Mouse (Mus musculus) G1E (cell line): ENCODE measurements around the gene Pnpla1. TPM values are rescaled to one million over a fixed set of nuclear protein-coding genes. Genes with fewer than 3 reads are reported as not detected.

ENCODE experiments used
- ATAC-seq: 2 replicates; pipeline ENCODE4 v1.8.0; 2016; ENCODE audit warnings: mild to moderate bottlenecking; ENCODE audit not compliant: insufficient number of reproducible peaks, poor library complexity, low FRiP score, severe bottlenecking; ENCODE audit errors: extremely low read depth
- DNase-seq: peaks from one replicate; pipeline ENCODE4 v3.0.0; 2012; ENCODE audit warnings: low spot score
- H3K27me3 ChIP-seq: 2 replicates; pipeline ENCODE4 v1.6.1; 2012; ENCODE audit warnings: mild to moderate bottlenecking, low read length, inconsistent platforms; ENCODE audit not compliant: insufficient read depth
- H3K36me3 ChIP-seq: replicated peaks from 2 replicates; pipeline ENCODE3; 2012; ENCODE audit warnings: mild to moderate bottlenecking, inconsistent platforms
- H3K4me1 ChIP-seq: 2 replicates; pipeline ENCODE4 v1.6.1; 2012; ENCODE audit warnings: low read depth, low read length, inconsistent platforms, mixed read lengths; ENCODE audit not compliant: insufficient read depth
- H3K4me3 ChIP-seq: 2 replicates; pipeline ENCODE4 v1.5.1; 2012; ENCODE audit warnings: low read depth, mild to moderate bottlenecking, inconsistent platforms, low read length, moderate library complexity, mixed read lengths
- H3K9me3 ChIP-seq: replicated peaks from 2 replicates; pipeline ENCODE4 v1.6.1; 2012; ENCODE audit warnings: inconsistent platforms
- CTCF ChIP-seq: IDR thresholded peaks from 2 replicates; pipeline ENCODE4 v1.5.1; 2012; ENCODE audit warnings: low read depth, low read length, inconsistent platforms, mixed read lengths
- GATA1 ChIP-seq: IDR thresholded peaks from 2 replicates; pipeline ENCODE4 v1.6.1; 2012; ENCODE audit warnings: borderline replicate concordance, low read length, inconsistent platforms, mixed read lengths
- GATA2 ChIP-seq: IDR thresholded peaks from 2 replicates; pipeline ENCODE4 v1.6.1; 2012; ENCODE audit warnings: low read depth, low read length, inconsistent platforms, borderline replicate concordance
- POLR2AphosphoS5 ChIP-seq: IDR thresholded peaks from 2 replicates; pipeline ENCODE4 v1.6.1; 2012; ENCODE audit warnings: low read depth, low read length, inconsistent platforms; ENCODE audit not compliant: insufficient replicate concordance
- TAL1 ChIP-seq: conservative IDR thresholded peaks from 2 replicates; pipeline ENCODE4 v1.6.1; 2012; ENCODE audit warnings: low read depth, low read length, inconsistent platforms, mixed read lengths
- polyA plus RNA-seq: library from polyadenylated mRNA; stranded (reverse); fragments of >175 nt; gene quantifications from 2 replicates; pipeline ENCODE4 v1.2.3, GENCODE M21; 2012
- total RNA-seq, 2 experiments: library from RNA; stranded (forward) in 1 of 2; stranded (reverse) in 1 of 2; fragments of 200-1000 nt in 1 of 2; fragments of >200 nt in 1 of 2; fragmentation: Nextera tagmentation in 1 of 2; gene quantifications; 2 replicates each; pipeline ENCODE4 v1.2.3; 2014 to 2017

Pnpla1 gene
- total and polyA plus RNA-seq, 3 experiments: not detected

GRCm38 (mm10) chr17:28883941-28884516 lies 25.8 kb downstream of the Pnpla1 start:
- ATAC-seq (no peak), DNase-seq (no peak)
- Histone ChIP-seq H3K36me3 (no peaks in the 10 kb centered on the region), H3K9me3 (peaks cover 3% of the 10 kb centered on the region; the same call in 1 of the 2 replicates), H3K4me1 (peaks cover 18% of the 10 kb centered on the region), H3K27me3 (peaks cover 33% of the 10 kb centered on the region), H3K4me3 (no peak overlapping the region)
- no peak for TF ChIP-seq GATA2
- TF ChIP-seq CTCF: no peak
- TF ChIP-seq POLR2AphosphoS5: no peak
- TF ChIP-seq GATA1: no peak
- TF ChIP-seq TAL1: no peak

GRCm38 (mm10) chr17:28885231-28885630 lies 27.0 kb downstream of the Pnpla1 start:
- Histone ChIP-seq H3K27me3 (peaks cover 32% of the 10 kb centered on the region), H3K4me3 (no peak overlapping the region), H3K4me1 (peaks cover 15% of the 10 kb centered on the region), H3K9me3 (peaks cover 3% of the 10 kb centered on the region; the same call in 1 of the 2 replicates), H3K36me3 (no peaks in the 10 kb centered on the region)
- no peak for DNase-seq
- ATAC-seq: no peak
- TF ChIP-seq CTCF (no peak), POLR2AphosphoS5 (no peak), TAL1 (no peak), GATA2 (no peak), GATA1 (no peak)

- peaks cover 3% of the 10 kb centered on the region; the same call in 1 of the 2 replicates for H3K9me3 ChIP-seq
- H3K27me3 ChIP-seq: peaks cover 26% of the 10 kb centered on the region
- H3K4me1 ChIP-seq: peaks cover 13% of the 10 kb centered on the region
- no peaks in the 10 kb centered on the region for H3K36me3 ChIP-seq
- no peak overlapping the region for H3K4me3 ChIP-seq
- no peak for TF ChIP-seq GATA2
- no peak for TF ChIP-seq POLR2AphosphoS5
- TF ChIP-seq GATA1: no peak
- TF ChIP-seq TAL1: no peak
- no peak for TF ChIP-seq CTCF
- ATAC-seq (no peak), DNase-seq (no peak)
These were observed 28.1 kb downstream of the Pnpla1 start for GRCm38 (mm10) chr17:28886266-28886665.

- H3K36me3 ChIP-seq: no peaks in the 10 kb centered on the region
- no peak for DNase-seq
- H3K4me3 ChIP-seq: no peak overlapping the region
- H3K27me3 ChIP-seq: peaks cover 8% of the 10 kb centered on the region
- H3K9me3 ChIP-seq: no peaks in the 10 kb centered on the region
- ATAC-seq: no peak
- no peak for TF ChIP-seq TAL1
- TF ChIP-seq POLR2AphosphoS5: no peak
- TF ChIP-seq CTCF: no peak
- TF ChIP-seq GATA1: no peak
- no peak for TF ChIP-seq GATA2
- H3K4me1 ChIP-seq: peaks cover 11% of the 10 kb centered on the region
These were observed 36.0 kb downstream of the Pnpla1 start for GRCm38 (mm10) chr17:28894050-28894767.

- Histone ChIP-seq H3K4me1 (peaks cover 11% of the 10 kb centered on the region), H3K27me3 (peaks cover 12% of the 10 kb centered on the region), H3K9me3 (no peaks in the 10 kb centered on the region), H3K4me3 (no peak overlapping the region), H3K36me3 (no peaks in the 10 kb centered on the region)
- ATAC-seq (no peak), DNase-seq (no peak)
- TF ChIP-seq TAL1 (no peak), GATA1 (no peak), POLR2AphosphoS5 (no peak), CTCF (no peak), GATA2 (no peak)
These were observed 37.1 kb downstream of the Pnpla1 start for GRCm38 (mm10) chr17:28895217-28895875.

- no peak for ATAC-seq
- Histone ChIP-seq H3K4me1 (peaks cover 11% of the 10 kb centered on the region), H3K9me3 (no peaks in the 10 kb centered on the region), H3K36me3 (no peaks in the 10 kb centered on the region), H3K27me3 (peaks cover 17% of the 10 kb centered on the region), H3K4me3 (no peak overlapping the region)
- TF ChIP-seq CTCF (0 out of 2 replicates have a peak, but pooled peaks have one; percentile 23), POLR2AphosphoS5 (no peak)
- no peak for DNase-seq
These were observed 38.0 kb downstream of the Pnpla1 start for GRCm38 (mm10) chr17:28896095-28896780.
